Mouse (Mus musculus) stomach, postnatal 0 days (tissue): ENCODE data around the gene Slc3a2. TPM values are rescaled to one million over a fixed set of nuclear protein-coding genes. Genes with fewer than 3 reads are reported as not detected.

Source experiments
- ATAC-seq: fragments of 200-750 bp; cut with Nextera tagmentation; 2 replicates; pipeline ENCODE4 v1.8.0; 2017; ENCODE audit not compliant: low FRiP score, low TSS enrichment
- DNase-seq: peaks from one replicate; pipeline ENCODE4 v3.0.0-alpha.2; 2016; ENCODE audit warnings: low spot score
- H3K27ac ChIP-seq: fragments of 300-500 bp; sonication (generic); replicated peaks from 2 replicates; pipeline ENCODE4 v1.5.1; 2014; ENCODE audit warnings: mild to moderate bottlenecking, control low read depth
- H3K27me3 ChIP-seq: fragments of 300-500 bp; sonication (generic); 2 replicates; pipeline ENCODE4 v1.6.1; 2014; ENCODE audit warnings: low read length; ENCODE audit not compliant: control insufficient read depth, insufficient read depth
- H3K36me3 ChIP-seq: fragments of 300-500 bp; sonication (generic); 2 replicates; pipeline ENCODE4 v1.6.1; 2014; ENCODE audit warnings: low read length, mixed read lengths; ENCODE audit not compliant: control insufficient read depth, insufficient read depth
- H3K4me1 ChIP-seq: fragments of 300-500 bp; sonication (generic); replicated peaks from 2 replicates; pipeline ENCODE4 v1.6.1; 2014; ENCODE audit warnings: antibody characterized with exemption; ENCODE audit not compliant: control insufficient read depth, insufficient read depth
- H3K4me2 ChIP-seq: fragments of 300-500 bp; sonication (generic); replicated peaks from 2 replicates; pipeline ENCODE4 v1.6.1; 2014; ENCODE audit warnings: low read depth, mild to moderate bottlenecking, control low read depth, moderate library complexity
- H3K4me3 ChIP-seq: fragments of 300-500 bp; sonication (generic); 2 replicates; pipeline ENCODE4 v1.5.1; 2014; ENCODE audit warnings: low read depth, low read length, control low read depth
- H3K9ac ChIP-seq: fragments of 300-500 bp; sonication (generic); 2 replicates; pipeline ENCODE4 v1.6.1; 2014; ENCODE audit warnings: mild to moderate bottlenecking, low read length, control low read depth, mixed read lengths
- H3K9me3 ChIP-seq: fragments of 300-500 bp; sonication (generic); 2 replicates; pipeline ENCODE4 v1.6.1; 2016; ENCODE audit warnings: low read length; ENCODE audit not compliant: control insufficient read depth
- CTCF ChIP-seq: IDR thresholded peaks from 2 replicates; pipeline ENCODE4 v1.5.1; 2016; ENCODE audit warnings: antibody characterized with exemption, low read depth, mild to moderate bottlenecking, moderate library complexity
- EP300 ChIP-seq: optimal IDR thresholded peaks from 2 replicates; pipeline ENCODE3; 2016; ENCODE audit warnings: antibody characterized with exemption
- WGBS: fragments of 180-500 bp; shearing (Covaris S2); extraction: QIAGEN DNeasy Blood & Tissue Kit; methylation state at CpG from one replicate; pipeline ENCODE4 v1.1.7; 2014; 5-methylcytosine and 5-hydroxymethylcytosine counted together
- polyA plus RNA-seq: library from polyadenylated mRNA; unstranded; fragments of >200 nt; fragmentation: Nextera tagmentation; extraction: Ambion mirVana; gene quantifications from 2 replicates; pipeline ENCODE4 v1.2.1, GENCODE M21; 2015

The Slc3a2 gene
- polyA plus RNA-seq, 1 experiment from 2014 or later = 82.5 TPM

DNA sequence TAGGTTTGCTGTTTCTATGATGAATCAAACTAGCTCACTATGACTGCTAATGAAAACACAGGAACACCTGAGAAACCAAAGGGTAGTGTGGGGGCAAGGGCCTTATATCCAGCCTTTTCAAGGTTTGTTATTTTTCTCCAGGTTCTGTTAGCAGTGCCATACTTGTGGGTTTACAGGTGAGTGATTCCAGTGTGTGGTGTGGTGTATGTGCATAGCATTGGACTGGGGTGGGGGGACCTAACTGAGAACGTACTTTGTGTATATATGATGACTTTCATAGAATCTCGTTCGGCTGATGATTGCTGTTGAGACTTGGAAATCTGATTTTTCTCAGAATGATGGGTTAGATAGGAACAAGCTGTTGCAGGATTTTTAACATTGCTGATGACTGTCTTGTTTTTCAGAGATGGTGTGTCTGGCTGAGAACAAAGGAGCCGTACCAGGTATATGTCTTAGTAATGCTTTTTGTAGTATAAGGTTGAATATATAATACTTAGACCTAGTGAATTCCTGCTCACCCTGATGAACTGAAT lies 2.0 kb upstream of the Slc3a2 start:
- peak overlapping the region; percentile 89; the same call in 1 of the 2 replicates for H3K9ac ChIP-seq
- DNase-seq (no peak), ATAC-seq (no peak)
- 27% methylated on average over 4 of the region's 4 CpGs for WGBS
- peak overlapping the region; percentile 66; the same call in 1 of the 2 replicates for H3K4me3 ChIP-seq
- H3K27me3 ChIP-seq = no peaks in the 10 kb centered on the region
- peaks cover 6% of the 10 kb centered on the region; the same call in 1 of the 2 replicates for H3K36me3 ChIP-seq
- no peaks in the 10 kb centered on the region for H3K9me3 ChIP-seq
- TF ChIP-seq CTCF = no peak
- TF ChIP-seq EP300 = no peak
- H3K4me2 ChIP-seq = peak overlapping the region; percentile 54
- no peak overlapping the region for H3K27ac ChIP-seq
- no peaks in the 10 kb centered on the region for H3K4me1 ChIP-seq

- peak overlapping the region; percentile 54 for H3K4me2 ChIP-seq
- peaks cover 6% of the 10 kb centered on the region; the same call in 1 of the 2 replicates for H3K36me3 ChIP-seq
- no peak for DNase-seq
- WGBS = 4% methylated on average over 2 of the region's 2 CpGs
- H3K4me3 ChIP-seq = peak overlapping the region; percentile 66
- TF ChIP-seq EP300 (no peak), CTCF (no peak)
- no peak for ATAC-seq
- H3K9me3 ChIP-seq = no peaks in the 10 kb centered on the region
- no peak overlapping the region for H3K27ac ChIP-seq
- no peaks in the 10 kb centered on the region for H3K27me3 ChIP-seq
- H3K4me1 ChIP-seq = no peaks in the 10 kb centered on the region
- peak overlapping the region; percentile 89 for H3K9ac ChIP-seq
These were observed 1.2 kb upstream of the Slc3a2 start for GRCm38 (mm10) chr19:8724392-8724791.

DNA sequence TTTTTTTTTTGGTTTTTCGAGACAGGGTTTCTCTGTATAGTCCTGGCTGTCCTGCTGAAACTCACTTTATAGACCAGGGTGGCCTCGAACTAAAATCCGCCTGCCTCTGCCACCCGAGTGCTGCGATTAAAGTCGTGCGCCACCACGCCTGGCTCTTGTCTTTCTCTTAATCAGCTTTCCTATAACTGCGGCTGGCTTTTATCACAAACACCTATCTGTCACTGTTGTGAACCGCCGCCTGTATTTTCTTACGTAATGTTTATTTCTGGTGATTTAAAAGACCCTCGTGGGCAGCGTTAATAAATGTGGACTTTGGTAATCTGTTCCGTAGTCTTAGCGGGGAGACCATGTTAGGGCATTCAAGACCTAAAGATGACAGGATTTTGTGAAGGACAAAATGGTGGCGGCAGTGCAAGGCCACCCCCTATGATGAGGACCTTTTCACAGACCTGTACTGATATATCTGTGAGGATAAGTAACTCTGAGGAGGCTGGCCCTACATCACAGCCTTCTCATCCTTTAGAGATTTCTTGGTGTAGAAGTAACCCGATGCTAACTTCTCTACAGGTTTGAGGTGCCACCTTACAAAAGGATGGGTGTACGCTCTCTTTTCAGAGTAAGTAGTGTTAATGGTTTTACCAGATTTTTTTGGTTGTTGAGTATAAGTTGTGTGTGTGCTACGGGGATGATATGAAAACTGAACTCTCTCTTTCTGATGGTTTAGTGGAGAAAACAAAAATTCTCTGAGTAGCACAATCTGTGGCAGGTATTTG lies 591 bp upstream of the Slc3a2 start:
- peak overlapping the region; percentile 85 for H3K27ac ChIP-seq
- TF ChIP-seq EP300 (peak; percentile 80), CTCF (no peak)
- ATAC-seq = no peak
- no peaks in the 10 kb centered on the region for H3K4me1 ChIP-seq
- peaks cover 6% of the 10 kb centered on the region; the same call in 1 of the 2 replicates for H3K36me3 ChIP-seq
- no peaks in the 10 kb centered on the region for H3K27me3 ChIP-seq
- peak overlapping the region; percentile 89 for H3K9ac ChIP-seq
- H3K4me3 ChIP-seq = peak overlapping the region; percentile 66
- under 1% methylated on average over 20 of the region's 20 CpGs for WGBS
- H3K4me2 ChIP-seq = peak overlapping the region; percentile 54
- H3K9me3 ChIP-seq = no peaks in the 10 kb centered on the region
- DNase-seq = peak; percentile 31

GRCm38 (mm10) chr19:8722559-8722906 lies 636 bp downstream of the Slc3a2 start:
- ATAC-seq = no peak
- under 1% methylated on average over 5 of the region's 5 CpGs for WGBS

GRCm38 (mm10) chr19:8722021-8722420 lies 1.1 kb downstream of the Slc3a2 start:
- no peak for TF ChIP-seq CTCF
- no peak for TF ChIP-seq EP300
- 31% methylated on average over 4 of the region's 4 CpGs for WGBS
- Histone ChIP-seq H3K4me1 (no peaks in the 10 kb centered on the region), H3K27me3 (no peaks in the 10 kb centered on the region), H3K36me3 (peaks cover 6% of the 10 kb centered on the region; the same call in 1 of the 2 replicates), H3K9me3 (no peaks in the 10 kb centered on the region), H3K27ac (no peak overlapping the region), H3K4me2 (peak overlapping the region; percentile 59), H3K9ac (no peak overlapping the region), H3K4me3 (peak overlapping the region; percentile 66; the same call in 1 of the 2 replicates)
- ATAC-seq (no peak), DNase-seq (peak; percentile 11)

More at GRCm38 (mm10) chr19:8722559-8722906, 636 bp downstream of the Slc3a2 start:
- H3K4me2 ChIP-seq = peak overlapping the region; percentile 59
- peaks cover 6% of the 10 kb centered on the region; the same call in 1 of the 2 replicates for H3K36me3 ChIP-seq
- peak overlapping the region; percentile 66 for H3K4me3 ChIP-seq
- H3K9ac ChIP-seq = peak overlapping the region; percentile 79
- H3K4me1 ChIP-seq = no peaks in the 10 kb centered on the region
- no peaks in the 10 kb centered on the region for H3K9me3 ChIP-seq
- TF ChIP-seq CTCF (no peak), EP300 (no peak)
- H3K27ac ChIP-seq = peak overlapping the region; percentile 98
- no peak for DNase-seq
- no peaks in the 10 kb centered on the region for H3K27me3 ChIP-seq

- H3K27ac ChIP-seq = no peak overlapping the region
- no peak overlapping the region for H3K4me3 ChIP-seq
- DNase-seq = no peak
- H3K4me1 ChIP-seq = no peaks in the 10 kb centered on the region
- ATAC-seq = no peak
- 41% methylated on average over 1 of the region's 1 CpGs for WGBS
- H3K27me3 ChIP-seq = no peaks in the 10 kb centered on the region
- H3K9me3 ChIP-seq = no peaks in the 10 kb centered on the region
- H3K36me3 ChIP-seq = peaks cover 6% of the 10 kb centered on the region; the same call in 1 of the 2 replicates
- no peak overlapping the region for H3K9ac ChIP-seq
- TF ChIP-seq EP300 (no peak), CTCF (no peak)
- H3K4me2 ChIP-seq = no peak overlapping the region
These were observed 1.8 kb downstream of the Slc3a2 start for GRCm38 (mm10) chr19:8721378-8721777.
